27 mouse cellular contexts compared by ENCODE assay signal in genomic region chr8:13828598-13829172, GRCm38 (mm10). TPM values are rescaled to one million over a fixed set of nuclear protein-coding genes. Genes with fewer than 3 reads are reported as not detected.
DNase-seq lines count a peak whose midpoint lies in the region; ATAC-seq and TF ChIP-seq lines count a peak whose summit lies in the region.
"Had no signal": no experiment of that assay in that cellular context is flagged by ENCODE, and none has a peak within 500 bp of the region (broad histone marks: within the 10 kb centered on the region; RNA-seq: fewer than 3 reads in every experiment).

No protein-coding gene starts in this region.

- no peak overlapping the region for H3K27ac ChIP-seq in lung, embryonic 14.5 days (ENCODE audit: low read depth)
- no peak overlapping the region for H3K27ac ChIP-seq in lung, embryonic 16.5 days (ENCODE audit: low read length)
- no peak overlapping the region for H3K27ac ChIP-seq in forebrain, embryonic 10.5 days
- H3K27ac ChIP-seq: embryonic facial prominence, embryonic 10.5 days; embryonic facial prominence, embryonic 12.5 days; forebrain, embryonic 12.5 days had no signal

- H3K36me3 ChIP-seq in lung, embryonic 14.5 days (ENCODE audit: insufficient read depth) = no peaks in the 10 kb centered on the region
- no peaks in the 10 kb centered on the region for H3K36me3 ChIP-seq in lung, embryonic 16.5 days (ENCODE audit: control insufficient read depth, insufficient read depth, low read length)
- H3K36me3 ChIP-seq in forebrain, embryonic 10.5 days (replicated peaks) = no peaks in the 10 kb centered on the region
- H3K36me3 ChIP-seq: embryonic facial prominence, embryonic 10.5 days; embryonic facial prominence, embryonic 12.5 days; forebrain, embryonic 12.5 days; G1E had no signal

- 52% methylated on average over 7 of the region's 7 CpGs for WGBS in lung, embryonic 14.5 days
- WGBS in lung, embryonic 16.5 days = 42% methylated on average over 7 of the region's 7 CpGs
- 81% methylated on average over 7 of the region's 7 CpGs for WGBS in forebrain, embryonic 10.5 days

- H3K4me2 ChIP-seq in lung, embryonic 14.5 days = no peak overlapping the region
- no peak overlapping the region for H3K4me2 ChIP-seq in lung, embryonic 16.5 days (ENCODE audit: low read depth, low read length)
- H3K4me2 ChIP-seq: embryonic facial prominence, embryonic 12.5 days; forebrain, embryonic 12.5 days had no signal

- H3K4me1 ChIP-seq in lung, embryonic 14.5 days (ENCODE audit: insufficient read depth) = no peaks in the 10 kb centered on the region
- no peaks in the 10 kb centered on the region for H3K4me1 ChIP-seq in lung, embryonic 16.5 days (replicated peaks; ENCODE audit: control insufficient read depth, insufficient read depth, low read length)
- H3K4me1 ChIP-seq in forebrain, embryonic 10.5 days = no peaks in the 10 kb centered on the region
- H3K4me1 ChIP-seq: embryonic facial prominence, embryonic 10.5 days; embryonic facial prominence, embryonic 12.5 days; forebrain, embryonic 12.5 days had no signal

- ATAC-seq in lung, embryonic 14.5 days (ENCODE audit: insufficient read depth) = peak; percentile 77
- peak; percentile 92 for ATAC-seq in lung, embryonic 16.5 days (ENCODE audit: low read depth)
- ATAC-seq: activated CD4-positive, CD25-positive, alpha-beta regulatory T cell, adult 4 months; CD4-positive, CD25-positive, alpha-beta regulatory T cell, adult 4 months; forebrain, embryonic 14.5 days; forebrain, embryonic 16.5 days; Patski had no signal

- no peak overlapping the region for H3K9ac ChIP-seq in lung, embryonic 14.5 days
- no peak overlapping the region for H3K9ac ChIP-seq in lung, embryonic 16.5 days (ENCODE audit: low read length)
- H3K9ac ChIP-seq: embryonic facial prominence, embryonic 12.5 days; forebrain, embryonic 12.5 days had no signal

- H3K27me3 ChIP-seq in lung, embryonic 14.5 days (ENCODE audit: insufficient read depth, low read length) = no peaks in the 10 kb centered on the region
- H3K27me3 ChIP-seq in lung, embryonic 16.5 days (ENCODE audit: control insufficient read depth, insufficient read depth, low read depth, low read length) = no peaks in the 10 kb centered on the region
- no peaks in the 10 kb centered on the region for H3K27me3 ChIP-seq in forebrain, embryonic 10.5 days (ENCODE audit: poor library complexity, severe bottlenecking)
- H3K27me3 ChIP-seq: embryonic facial prominence, embryonic 12.5 days; forebrain, embryonic 12.5 days had no signal

- no peaks in the 10 kb centered on the region for H3K9me3 ChIP-seq in lung, embryonic 14.5 days (ENCODE audit: low read depth, low read length)
- no peaks in the 10 kb centered on the region for H3K9me3 ChIP-seq in lung, embryonic 16.5 days (ENCODE audit: control insufficient read depth, low read length)
- no peaks in the 10 kb centered on the region for H3K9me3 ChIP-seq in forebrain, embryonic 10.5 days
- H3K9me3 ChIP-seq: embryonic facial prominence, embryonic 10.5 days; embryonic facial prominence, embryonic 12.5 days; forebrain, embryonic 12.5 days; G1E had no signal

- no peak for TF ChIP-seq CTCF in lung, embryonic 14.5 days (IDR thresholded peaks at IDR 0.05; ENCODE audit: low read depth)

- peak; percentile 42 for DNase-seq in lung, embryonic 14.5 days
- DNase-seq in lung, postnatal 10 days = no peak
- no peak for DNase-seq in lung, postnatal 36 days
- DNase-seq in lung, postnatal 25 days (ENCODE audit: low spot score) = peak; percentile 1
- no peak for DNase-seq in lung, postnatal 4 days
- DNase-seq in forebrain, embryonic 10.5 days (ENCODE audit: extremely low spot score, low spot score) = no peak
- DNase-seq: adrenal gland, adult 8-10 months; adrenal gland, postnatal 14 days; adrenal gland, postnatal 36 days; B cell, adult 2 months; cerebellum, adult 11-12 months; cerebellum, adult 2 months; cerebellum, adult 9-10 months; cerebellum, postnatal 10 days; cerebellum, postnatal 25 days had no signal

- H3K4me3 ChIP-seq in lung, embryonic 14.5 days (ENCODE audit: low read depth, low read length) = no peak overlapping the region
- H3K4me3 ChIP-seq in lung, embryonic 16.5 days (ENCODE audit: low read length) = no peak overlapping the region
- no peak overlapping the region for H3K4me3 ChIP-seq in forebrain, embryonic 10.5 days
- H3K4me3 ChIP-seq: embryonic facial prominence, embryonic 10.5 days; embryonic facial prominence, embryonic 12.5 days; forebrain, embryonic 12.5 days had no signal

RNA-seq across cellular contexts. Expression of gene AF366264, which starts 9.5 kb away (rescaled TPM):
- polyA plus RNA-seq in lung, embryonic 14.5 days (2014; fragmentation: Nextera tagmentation; extraction: Ambion mirVana) = not detected in 2 replicates
- polyA plus RNA-seq in lung, embryonic 16.5 days (2015; fragmentation: Nextera tagmentation; extraction: Ambion mirVana) = not detected in 2 replicates
- not detected in 2 replicates for polyA plus RNA-seq in forebrain, embryonic 10.5 days (2016; fragmentation: Nextera tagmentation; extraction: Ambion mirVana)
- polyA plus RNA-seq: activated CD4-positive, CD25-positive, alpha-beta regulatory T cell, adult 4 months; CD4-positive, CD25-positive, alpha-beta regulatory T cell, adult 4 months; cerebellum, adult 2 months; cortical plate, adult 2 months; embryonic facial prominence, embryonic 10.5 days; embryonic facial prominence, embryonic 12.5 days; embryonic facial prominence, embryonic 14.5 days; forebrain, embryonic 12.5 days; forebrain, embryonic 14.5 days; forebrain, embryonic 16.5 days; G1E; Patski had no signal

RNA-seq across cellular contexts. Expression of gene Champ1, which starts 40.8 kb away (rescaled TPM):
- 43.9 and 44.4 TPM in 2 replicates for polyA plus RNA-seq in lung, embryonic 14.5 days (2014; fragmentation: Nextera tagmentation; extraction: Ambion mirVana)
- 27.6 and 31.0 TPM in 2 replicates for polyA plus RNA-seq in lung, embryonic 16.5 days (2015; fragmentation: Nextera tagmentation; extraction: Ambion mirVana)
- polyA plus RNA-seq in forebrain, embryonic 10.5 days (2016; fragmentation: Nextera tagmentation; extraction: Ambion mirVana) = 46.6 and 49.4 TPM in 2 replicates

RNA-seq across cellular contexts. Expression of gene Upf3a, which starts 43.3 kb away (rescaled TPM):
- polyA plus RNA-seq in lung, embryonic 14.5 days (2014; fragmentation: Nextera tagmentation; extraction: Ambion mirVana) = 50.4 and 51.7 TPM in 2 replicates
- polyA plus RNA-seq in lung, embryonic 16.5 days (2015; fragmentation: Nextera tagmentation; extraction: Ambion mirVana) = 43.0 and 43.7 TPM in 2 replicates
- polyA plus RNA-seq in forebrain, embryonic 10.5 days (2016; fragmentation: Nextera tagmentation; extraction: Ambion mirVana) = 38.7 and 39.3 TPM in 2 replicates

Comparison
In these comparisons a context has a peak if more than half of its experiments do, and no peak if none do; other contexts are left out.
1. DNase-seq: peak in lung, embryonic 14.5 days (single experiment) and lung, postnatal 25 days (single experiment); none in lung, postnatal 10 days (single experiment), lung, postnatal 36 days (single experiment), lung, postnatal 4 days (0 of 2) and forebrain, embryonic 10.5 days (single experiment).